Comparison of ENCODE assay signal across 9 mouse cellular contexts in the genomic region with DNA sequence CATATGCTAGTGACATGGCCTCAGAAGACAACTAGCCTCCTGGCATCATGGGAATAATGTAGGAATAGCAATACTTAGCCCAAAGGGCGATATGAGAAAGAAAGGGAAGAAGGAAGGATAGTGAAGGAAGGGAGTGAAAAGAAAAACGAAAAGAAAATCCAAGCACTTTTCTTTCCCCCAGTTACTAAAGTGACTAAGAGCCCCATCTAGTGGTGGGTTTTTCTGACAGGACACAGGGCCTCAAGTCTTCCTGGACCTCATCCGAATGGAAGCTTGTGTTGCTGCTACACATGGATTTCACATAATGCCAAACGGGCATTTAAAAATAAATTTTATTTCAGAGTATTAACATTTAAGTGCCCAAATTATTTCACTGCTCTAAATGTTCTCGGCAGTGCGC. TPM values are rescaled to one million over a fixed set of nuclear protein-coding genes. Genes with fewer than 3 reads are reported as not detected.
DNase-seq lines count a peak whose midpoint lies in the region; TF ChIP-seq lines count a peak whose summit lies in the region.
"Had no signal": no experiment of that assay in that cellular context is flagged by ENCODE, and none has a peak within 500 bp of the region (broad histone marks: within the 10 kb centered on the region; RNA-seq: fewer than 3 reads in every experiment).

No protein-coding gene starts in this region.

- no peaks in the 10 kb centered on the region for H3K79me2 ChIP-seq in MEL (ENCODE audit: control insufficient read depth, insufficient read depth, low read length, poor library complexity)

- peaks cover 0 to 3% of the 10 kb centered on the region in 2 experiments; a peak in 2 of 4 replicates for H3K4me1 ChIP-seq in MEL (ENCODE audit: control insufficient read depth in 1 of 2, insufficient read depth in 2 of 2, low read length in 2 of 2)
- peaks cover 4% of the 10 kb centered on the region; the same call in 1 of the 2 replicates for H3K4me1 ChIP-seq in lung, adult 2 months (ENCODE audit: control insufficient read depth, insufficient read depth, low read length)

- H3K27ac ChIP-seq in MEL (ENCODE audit: control insufficient read depth, low read depth, low read length), result no peak overlapping the region

- no peak overlapping the region for H3K4me3 ChIP-seq in MEL (ENCODE audit: control insufficient read depth in 1 of 2, insufficient read depth in 1 of 2, low read depth in 2 of 2, low read length in 2 of 2)
- H3K4me3 ChIP-seq in lung, adult 2 months (replicated peaks; ENCODE audit: extremely low read depth, low read depth, low read length), result no peak overlapping the region
- H3K4me3 ChIP-seq: megakaryocyte, embryonic 14.5 days had no signal

- 41% methylated on average over 6 of the region's 6 CpGs for WGBS in lung, adult 2 months

- H3K36me3 ChIP-seq in MEL (ENCODE audit: control insufficient read depth in 1 of 2, insufficient read depth in 2 of 2, low read length in 2 of 2), result peaks cover 0 to 2% of the 10 kb centered on the region in 2 experiments; a peak in 2 of 4 replicates

- peak; percentile 39 to 47 for DNase-seq in cerebellum, adult 18-20 months
- no peak for DNase-seq in cerebellum, adult 9-11 months
- peak; percentile 10 to 77 for DNase-seq in layer of hippocampus, adult 18-20 months (ENCODE audit: low spot score in 2 of 2)
- no peak for DNase-seq in layer of hippocampus, adult 9-11 months
- DNase-seq in MEL (ENCODE audit: low read depth, low spot score), result peak; percentile 81
- peak; percentile 21 for DNase-seq in embryo, embryonic 9.5 days (ENCODE audit: extremely low spot score)
- no peak for DNase-seq in lung, adult 2 months
- DNase-seq in thymus, postnatal 4 days, result peak; percentile 64

- H3K27me3 ChIP-seq in MEL (ENCODE audit: control insufficient read depth in 1 of 2, insufficient read depth in 2 of 2, low read length in 2 of 2), result no peaks in the 10 kb centered on the region
- H3K27me3 ChIP-seq: megakaryocyte, embryonic 14.5 days had no signal

- TF ChIP-seq EP300 in MEL (IDR thresholded peaks at IDR 0.05; ENCODE audit: low read depth in 1 of 2, low read length in 2 of 2), result no peak

- TF ChIP-seq POLR2A in MEL (IDR thresholded peaks at IDR 0.05; ENCODE audit: control insufficient read depth in 1 of 2, insufficient read depth in 1 of 2, low read depth in 1 of 2, low read length in 2 of 2, poor library complexity in 1 of 2), result no peak
- TF ChIP-seq POLR2A in lung, adult 2 months (IDR thresholded peaks at IDR 0.05; ENCODE audit: borderline replicate concordance, extremely low read depth, low read depth, low read length), result no peak

- TF ChIP-seq RAD21 in MEL (IDR thresholded peaks at IDR 0.05; ENCODE audit: low read depth, low read length), result peak; percentile 81

- peak; percentile 63 to 85 (median 65) for TF ChIP-seq CTCF in MEL (IDR thresholded peaks at IDR 0.05 in 2 of 3, conservative IDR thresholded peaks at IDR 0.05 in 1 of 3; ENCODE audit: control insufficient read depth in 1 of 3, insufficient read depth in 1 of 3, low read depth in 2 of 3, low read length in 3 of 3, poor library complexity in 1 of 3, severe bottlenecking in 1 of 3)
- TF ChIP-seq CTCF in lung, adult 2 months (IDR thresholded peaks at IDR 0.05; ENCODE audit: insufficient read depth, low read length), result peak; percentile 32

- H3K9me3 ChIP-seq in MEL (replicated peaks; ENCODE audit: insufficient read depth, low read length), result no peaks in the 10 kb centered on the region
- H3K9me3 ChIP-seq: megakaryocyte, embryonic 14.5 days had no signal

- no peak overlapping the region for H3K9ac ChIP-seq in MEL (ENCODE audit: control insufficient read depth, low read depth, low read length, poor library complexity, severe bottlenecking)

TF ChIP-seq in MEL, 35 proteins besides CTCF, POLR2A, EP300 and RAD21:
- no peak for TF ChIP-seq UBTF (IDR thresholded peaks at IDR 0.05; ENCODE audit: borderline replicate concordance, insufficient read depth, low read depth, low read length)
- TF ChIP-seq GATA1 (IDR thresholded peaks at IDR 0.05; ENCODE audit: low read depth, low read length), result no peak
- TF ChIP-seq ETS1 (IDR thresholded peaks at IDR 0.05; ENCODE audit: low read depth, low read length), result no peak
- peak; percentile 84 for TF ChIP-seq SMC3 (IDR thresholded peaks at IDR 0.05; ENCODE audit: low read depth, low read length)
- no peak for TF ChIP-seq MYC (IDR thresholded peaks at IDR 0.05; ENCODE audit: low read depth, low read length)
- no peak for TF ChIP-seq CHD1 (IDR thresholded peaks at IDR 0.05; ENCODE audit: low read depth, low read length)
- TF ChIP-seq GABPA (IDR thresholded peaks at IDR 0.05; ENCODE audit: low read depth, low read length), result no peak
- TF ChIP-seq BHLHE40 (IDR thresholded peaks at IDR 0.05; ENCODE audit: borderline replicate concordance, low read depth, low read length), result no peak
- peak; percentile 75 for TF ChIP-seq ZC3H11A (IDR thresholded peaks at IDR 0.05; ENCODE audit: low read depth, low read length)
- TF ChIP-seq TAL1 (IDR thresholded peaks at IDR 0.05; ENCODE audit: low read length), result no peak
- no peak for TF ChIP-seq MXI1 (IDR thresholded peaks at IDR 0.05; ENCODE audit: low read depth, low read length)

RNA-seq across cellular contexts. Expression of a gene that starts 14.4 kb away (rescaled TPM):
- total RNA-seq in layer of hippocampus, adult 18-20 months (2021), result 10 to 100 TPM; 12.7 to 13.4 TPM
- total RNA-seq in MEL (2012; rRNA removed), result 3.5 and 4.0 TPM in 2 replicates
- polyA plus RNA-seq in MEL (2012; ENCODE audit: insufficient read depth in 1 of 2, insufficient read length in 2 of 2, low read depth in 1 of 2, low replicate concordance in 2 of 2, missing spikeins in 1 of 2), result 1 to 10 TPM in 1 of 2 experiments, not detected in 1; 4.9 TPM
- 2.4 and 3.4 TPM in 2 replicates for polyA plus RNA-seq in lung, adult 2 months (2012; rRNA removed)

RNA-seq across cellular contexts. Expression of a gene that starts 14.5 kb away (rescaled TPM):
- 10 to 100 TPM; 23.2 to 26.9 TPM for total RNA-seq in layer of hippocampus, adult 18-20 months (2021)
- total RNA-seq in MEL (2012; rRNA removed), result 19.3 and 22.1 TPM in 2 replicates
- polyA plus RNA-seq in MEL (2012; ENCODE audit: insufficient read depth in 1 of 2, insufficient read length in 2 of 2, low read depth in 1 of 2, low replicate concordance in 2 of 2, missing spikeins in 1 of 2), result 10 to 100 TPM in 1 of 2 experiments, not detected in 1; 21.0 TPM
- polyA plus RNA-seq in lung, adult 2 months (2012; rRNA removed), result 6.9 and 11.9 TPM in 2 replicates

Comparison
In these comparisons a context has a peak if more than half of its experiments do, and no peak if none do; other contexts are left out.
1. DNase-seq: peak in cerebellum, adult 18-20 months (2 of 2), layer of hippocampus, adult 18-20 months (2 of 2), MEL (single experiment), embryo, embryonic 9.5 days (single experiment) and thymus, postnatal 4 days (single experiment); none in cerebellum, adult 9-11 months (single experiment), layer of hippocampus, adult 9-11 months (single experiment) and lung, adult 2 months (single experiment).